Mouse (Mus musculus) CH12.LX (cell line): ENCODE measurements around the gene Slc10a7. TPM values are rescaled to one million over a fixed set of nuclear protein-coding genes. Genes with fewer than 3 reads are reported as not detected.

Source experiments
- DNase-seq: peaks from one replicate; pipeline ENCODE4 v3.0.0-alpha.2; 2013; ENCODE audit errors: extremely low read depth
- H3K27ac ChIP-seq: 2 replicates; pipeline ENCODE4 v1.5.1; 2012; ENCODE audit warnings: low read depth, mild to moderate bottlenecking, control low read depth, moderate library complexity; ENCODE audit not compliant: insufficient read depth
- H3K27me3 ChIP-seq: replicated peaks from 2 replicates; pipeline ENCODE3; 2012; ENCODE audit warnings: inconsistent platforms
- H3K36me3 ChIP-seq, 2 experiments: replicated peaks in 1 of 2; 2 replicates each; pipeline versions ENCODE3 to v1.6.1; 2012; ENCODE audit warnings: inconsistent platforms in 1 of 2, low read length in 1 of 2, mild to moderate bottlenecking in 1 of 2, mixed read lengths in 1 of 2, moderate library complexity in 1 of 2; ENCODE audit not compliant: control insufficient read depth in 1 of 2, insufficient read depth in 1 of 2
- H3K4me1 ChIP-seq, 2 experiments: 2 replicates each; pipeline ENCODE4 v1.6.1; 2012; ENCODE audit warnings: inconsistent platforms in 1 of 2, moderate library complexity in 1 of 2; ENCODE audit not compliant: insufficient read depth in 2 of 2, control insufficient read depth in 1 of 2
- H3K4me2 ChIP-seq: 2 replicates; pipeline ENCODE4 v1.6.1; 2012; ENCODE audit warnings: low read depth, mild to moderate bottlenecking, control low read depth; ENCODE audit not compliant: poor library complexity, insufficient read depth, severe bottlenecking
- H3K4me3 ChIP-seq, 3 experiments: fragments of 150-350 bp in 1 of 3; sonication (generic) in 1 of 3; replicated peaks in 1 of 3; 2 replicates each; pipeline versions ENCODE3 to v1.5.1; 2011 to 2012; ENCODE audit warnings: low read depth in 2 of 3, low read length in 2 of 3, mild to moderate bottlenecking in 2 of 3, moderate library complexity in 2 of 3, control low read depth in 1 of 3, improper control_type of control experiment in 1 of 3, inconsistent platforms in 1 of 3, mixed read lengths in 1 of 3; ENCODE audit not compliant: poor library complexity in 1 of 3
- H3K79me2 ChIP-seq: replicated peaks from 2 replicates; pipeline ENCODE4 v1.6.1; 2012; ENCODE audit warnings: mild to moderate bottlenecking, moderate library complexity; ENCODE audit not compliant: control insufficient read depth, poor library complexity, insufficient read depth, severe bottlenecking; ENCODE audit errors: extremely low read depth
- H3K9ac ChIP-seq: 2 replicates; pipeline ENCODE4 v1.6.1; 2012; ENCODE audit warnings: low read depth, mild to moderate bottlenecking, control low read depth, moderate library complexity; ENCODE audit not compliant: insufficient read depth
- H3K9me3 ChIP-seq: replicated peaks from 2 replicates; pipeline ENCODE3; 2012; ENCODE audit warnings: low read length, inconsistent platforms, mixed read lengths
- CHD1 ChIP-seq: IDR thresholded peaks from 2 replicates; pipeline ENCODE4 v1.6.1; 2012; ENCODE audit warnings: low read depth, low read length, improper control_type of control experiment, inconsistent platforms
- CTCF ChIP-seq, 2 experiments: IDR thresholded peaks in 1 of 2; conservative IDR thresholded peaks in 1 of 2; 2 replicates each; pipeline ENCODE4 v1.5.1; 2011 to 2012; ENCODE audit warnings: low read depth in 2 of 2, low read length in 2 of 2, improper control_type of control experiment in 1 of 2, inconsistent platforms in 1 of 2, mild to moderate bottlenecking in 1 of 2, moderate library complexity in 1 of 2
- E2F4 ChIP-seq: IDR thresholded peaks from 2 replicates; pipeline ENCODE4 v1.6.1; 2011; ENCODE audit warnings: low read depth, low read length, improper control_type of control experiment; ENCODE audit not compliant: insufficient replicate concordance
- ELF1 ChIP-seq: IDR thresholded peaks from 2 replicates; pipeline ENCODE4 v1.6.1; 2014; ENCODE audit warnings: low read depth, mild to moderate bottlenecking, inconsistent platforms, low read length, improper control_type of control experiment
- ETS1 ChIP-seq: conservative IDR thresholded peaks from 2 replicates; pipeline ENCODE4 v1.6.1; 2012; ENCODE audit warnings: low read depth, mild to moderate bottlenecking, inconsistent platforms, low read length, improper control_type of control experiment, moderate library complexity
- HCFC1 ChIP-seq: IDR thresholded peaks from 2 replicates; pipeline ENCODE4 v1.6.1; 2012; ENCODE audit warnings: low read depth, mild to moderate bottlenecking, inconsistent platforms, low read length, improper control_type of control experiment
- JUND ChIP-seq: conservative IDR thresholded peaks from 2 replicates; pipeline ENCODE4 v1.6.1; 2011; ENCODE audit warnings: low read depth, low read length, improper control_type of control experiment
- KAT2A ChIP-seq: IDR thresholded peaks from 2 replicates; pipeline ENCODE4 v1.6.1; 2012; ENCODE audit warnings: low read length, improper control_type of control experiment, inconsistent platforms; ENCODE audit not compliant: insufficient replicate concordance
- NRF1 ChIP-seq: IDR thresholded peaks from 2 replicates; pipeline ENCODE4 v1.6.1; 2014; ENCODE audit warnings: low read depth, mild to moderate bottlenecking, inconsistent platforms, low read length, improper control_type of control experiment, moderate library complexity
- PAX5 ChIP-seq: IDR thresholded peaks from 2 replicates; pipeline ENCODE4 v1.6.1; 2012; ENCODE audit warnings: low read length, inconsistent platforms, mixed read lengths
- POLR2AphosphoS2 ChIP-seq: IDR thresholded peaks from 2 replicates; pipeline ENCODE4 v1.6.1; 2011; ENCODE audit warnings: low read depth, low read length, improper control_type of control experiment
- TBP ChIP-seq: conservative IDR thresholded peaks from 2 replicates; pipeline ENCODE4 v1.6.1; 2011; ENCODE audit warnings: low read depth, low read length, improper control_type of control experiment
- TCF12 ChIP-seq: IDR thresholded peaks from 2 replicates; pipeline ENCODE4 v1.6.1; 2014; ENCODE audit warnings: low read depth, mild to moderate bottlenecking, inconsistent platforms, low read length, improper control_type of control experiment
- UBTF ChIP-seq: IDR thresholded peaks from 2 replicates; pipeline ENCODE4 v1.6.1; 2012; ENCODE audit warnings: low read depth, mild to moderate bottlenecking, inconsistent platforms, low read length, improper control_type of control experiment, moderate library complexity
- dilution Hi-C: fragments of 300-500 bp; cut with MboI; formaldehyde crosslinking; loops from 2 replicates; pipeline ENCODE4 v1.14.3; 2020; ENCODE audit warnings: low sequenced_read_pairs; ENCODE audit not compliant: extremely low pct_unique_long_range_greater_than_20kb, extremely low pct_ligation_motif_present
- in situ Hi-C: fragments of 300-500 bp; cut with MboI; formaldehyde crosslinking; loops from 3 replicates; pipeline ENCODE4 v1.14.3; 2019; ENCODE audit warnings: low sequenced_read_pairs, low pct_ligation_motif_present, low pct_unique_long_range_greater_than_20kb, mixed read lengths
- polyA plus RNA-seq: library from polyadenylated mRNA; unstranded; fragments of >175 nt; gene quantifications from 2 replicates; pipeline ENCODE4 v1.2.1, GENCODE M21; 2012; ENCODE audit warnings: low read depth; ENCODE audit not compliant: insufficient read length
- total RNA-seq, 2 experiments: library from RNA; depleted of rRNA; stranded (reverse); fragments of 300-350 nt in 1 of 2; fragments of >200 nt in 1 of 2; gene quantifications; 2 replicates each; pipeline ENCODE4 v1.2.3; 2012 to 2014

The Slc10a7 gene
- total and polyA plus RNA-seq, 3 experiments: 10.8 to 20.4 (median 16.3) TPM

GRCm38 (mm10) chr8:78655351-78656045 is 146.4 kb downstream of the Slc10a7 start:
- H3K4me3 ChIP-seq: no peak overlapping the region
- dilution Hi-C loops: no loop called here
- no peak overlapping the region for H3K27ac ChIP-seq
- H3K9me3 ChIP-seq: peaks cover 5% of the 10 kb centered on the region
- no peaks in the 10 kb centered on the region for H3K79me2 ChIP-seq
- H3K4me1 ChIP-seq: peaks cover 0 to 4% of the 10 kb centered on the region in 2 experiments; a peak in 1 of 4 replicates
- H3K4me2 ChIP-seq: no peak overlapping the region
- in situ Hi-C loops: no loop called here
- peaks cover 0 to 30% of the 10 kb centered on the region in 2 experiments for H3K36me3 ChIP-seq
- H3K9ac ChIP-seq: no peak overlapping the region
- TF ChIP-seq ETS1 (no peak), TBP (no peak), HCFC1 (no peak), E2F4 (no peak), TCF12 (no peak), CTCF (conservative IDR thresholded peaks at IDR 0.05 in 1 of 2, IDR thresholded peaks at IDR 0.05 in 1 of 2; ENCODE audit: low read depth in 2 of 2, low read length in 2 of 2) (no peak), CHD1 (no peak), PAX5 (no peak), UBTF (no peak), ELF1 (no peak), JUND (no peak)
- H3K27me3 ChIP-seq: no peaks in the 10 kb centered on the region
- DNase-seq: no peak

- Histone ChIP-seq H3K9me3 (peaks cover 5% of the 10 kb centered on the region), H3K4me3 (no peak overlapping the region), H3K36me3 (peaks cover 0 to 27% of the 10 kb centered on the region in 2 experiments), H3K9ac (no peak overlapping the region), H3K27ac (no peak overlapping the region), H3K79me2 (no peaks in the 10 kb centered on the region), H3K4me1 (peaks cover 0 to 4% of the 10 kb centered on the region in 2 experiments; a peak in 1 of 4 replicates), H3K27me3 (no peaks in the 10 kb centered on the region), H3K4me2 (no peak overlapping the region)
- in situ Hi-C loops: no loop called here
- no peak for DNase-seq
- TF ChIP-seq CTCF (conservative IDR thresholded peaks at IDR 0.05 in 1 of 2, IDR thresholded peaks at IDR 0.05 in 1 of 2; ENCODE audit: low read depth in 2 of 2, low read length in 2 of 2) (no peak), POLR2AphosphoS2 (no peak), KAT2A (no peak), NRF1 (no peak)
- TF ChIP-seq, all 38 proteins: peak for 0
- dilution Hi-C loops: no loop called here
These were observed 147.7 kb downstream of the Slc10a7 start for GRCm38 (mm10) chr8:78656700-78657370.
